Mouse (Mus musculus) cortical plate, adult 2 months (tissue): ENCODE measurements around the gene Mad2l1bp.

Source experiments
- CTCF ChIP-seq: fragments of 200-500 bp; IDR thresholded peaks from 2 replicates; pipeline ENCODE4 v1.5.1; 2011; ENCODE audit warnings: mild to moderate bottlenecking, control low read depth, low read length; ENCODE audit not compliant: insufficient read depth; ENCODE audit errors: extremely low read depth
- POLR2A ChIP-seq: fragments of 200-500 bp; IDR thresholded peaks from 2 replicates; pipeline ENCODE4 v1.6.1; 2011; ENCODE audit warnings: mild to moderate bottlenecking, low read length, control low read depth; ENCODE audit not compliant: insufficient read depth; ENCODE audit errors: extremely low read depth

DNA sequence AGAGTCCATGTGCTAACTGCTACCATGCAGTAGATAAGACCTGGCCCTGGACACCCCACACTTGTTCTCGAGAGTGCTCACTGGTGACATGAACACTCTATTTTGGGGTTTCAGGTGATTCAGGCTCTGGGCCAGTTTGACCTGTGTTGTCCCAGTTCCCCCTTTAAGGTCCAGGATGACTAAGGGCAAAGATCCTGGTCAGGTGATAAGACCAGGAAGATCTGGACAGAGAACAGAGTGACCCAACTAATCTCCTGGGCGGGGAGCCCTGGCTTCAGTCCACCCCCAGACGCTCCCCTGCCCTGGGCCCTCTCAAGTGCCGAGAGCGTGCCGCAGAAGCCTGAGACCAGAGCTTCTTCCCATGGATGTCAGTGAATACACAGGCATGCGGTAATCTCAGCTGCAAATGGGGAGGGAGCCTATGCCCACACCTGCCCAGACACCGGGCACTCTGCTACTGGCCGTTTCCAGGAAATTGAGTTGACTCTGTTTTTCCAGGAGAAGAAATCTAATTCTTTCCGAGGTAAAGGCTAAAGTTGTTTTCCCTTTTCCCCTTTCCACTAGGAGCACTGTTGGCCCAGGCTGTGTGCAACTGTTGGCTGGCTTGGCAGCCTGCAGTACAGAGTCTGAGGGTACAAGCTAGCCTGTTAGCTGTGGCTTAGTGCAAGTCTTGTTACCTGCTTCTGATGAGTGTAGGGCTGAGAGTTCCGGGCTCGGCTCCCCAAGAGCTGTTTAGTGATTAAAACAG, 29.2 kb downstream of the Mad2l1bp start:
- no peak for TF ChIP-seq CTCF
- no peak for TF ChIP-seq POLR2A
